Mouse (Mus musculus) CH12.LX (cell line): ENCODE results near the gene Atp8b4. TPM values are rescaled to one million over a fixed set of nuclear protein-coding genes. Genes with fewer than 3 reads are reported as not detected.

Source experiments
- DNase-seq: peaks from one replicate; pipeline ENCODE4 v3.0.0-alpha.2; 2013; ENCODE audit errors: extremely low read depth
- H3K27ac ChIP-seq: 2 replicates; pipeline ENCODE4 v1.5.1; 2012; ENCODE audit warnings: low read depth, mild to moderate bottlenecking, control low read depth, moderate library complexity; ENCODE audit not compliant: insufficient read depth
- H3K27me3 ChIP-seq: replicated peaks from 2 replicates; pipeline ENCODE3; 2012; ENCODE audit warnings: inconsistent platforms
- H3K36me3 ChIP-seq, 2 experiments: replicated peaks in 1 of 2; 2 replicates each; pipeline versions ENCODE3 to v1.6.1; 2012; ENCODE audit warnings: inconsistent platforms in 1 of 2, low read length in 1 of 2, mild to moderate bottlenecking in 1 of 2, mixed read lengths in 1 of 2, moderate library complexity in 1 of 2; ENCODE audit not compliant: control insufficient read depth in 1 of 2, insufficient read depth in 1 of 2
- H3K4me1 ChIP-seq, 2 experiments: 2 replicates each; pipeline ENCODE4 v1.6.1; 2012; ENCODE audit warnings: inconsistent platforms in 1 of 2, moderate library complexity in 1 of 2; ENCODE audit not compliant: insufficient read depth in 2 of 2, control insufficient read depth in 1 of 2
- H3K4me2 ChIP-seq: 2 replicates; pipeline ENCODE4 v1.6.1; 2012; ENCODE audit warnings: low read depth, mild to moderate bottlenecking, control low read depth; ENCODE audit not compliant: poor library complexity, insufficient read depth, severe bottlenecking
- H3K4me3 ChIP-seq, 3 experiments: fragments of 150-350 bp in 1 of 3; sonication (generic) in 1 of 3; replicated peaks in 1 of 3; 2 replicates each; pipeline versions ENCODE3 to v1.5.1; 2011 to 2012; ENCODE audit warnings: low read depth in 2 of 3, low read length in 2 of 3, mild to moderate bottlenecking in 2 of 3, moderate library complexity in 2 of 3, control low read depth in 1 of 3, improper control_type of control experiment in 1 of 3, inconsistent platforms in 1 of 3, mixed read lengths in 1 of 3; ENCODE audit not compliant: poor library complexity in 1 of 3
- H3K79me2 ChIP-seq: replicated peaks from 2 replicates; pipeline ENCODE4 v1.6.1; 2012; ENCODE audit warnings: mild to moderate bottlenecking, moderate library complexity; ENCODE audit not compliant: control insufficient read depth, poor library complexity, insufficient read depth, severe bottlenecking; ENCODE audit errors: extremely low read depth
- H3K9ac ChIP-seq: 2 replicates; pipeline ENCODE4 v1.6.1; 2012; ENCODE audit warnings: low read depth, mild to moderate bottlenecking, control low read depth, moderate library complexity; ENCODE audit not compliant: insufficient read depth
- H3K9me3 ChIP-seq: replicated peaks from 2 replicates; pipeline ENCODE3; 2012; ENCODE audit warnings: low read length, inconsistent platforms, mixed read lengths
- BHLHE40 ChIP-seq: IDR thresholded peaks from 2 replicates; pipeline ENCODE4 v1.6.1; 2011; ENCODE audit warnings: mild to moderate bottlenecking, low read depth, low read length, improper control_type of control experiment
- CTCF ChIP-seq, 2 experiments: IDR thresholded peaks in 1 of 2; conservative IDR thresholded peaks in 1 of 2; 2 replicates each; pipeline ENCODE4 v1.5.1; 2011 to 2012; ENCODE audit warnings: low read depth in 2 of 2, low read length in 2 of 2, improper control_type of control experiment in 1 of 2, inconsistent platforms in 1 of 2, mild to moderate bottlenecking in 1 of 2, moderate library complexity in 1 of 2
- E2F4 ChIP-seq: IDR thresholded peaks from 2 replicates; pipeline ENCODE4 v1.6.1; 2011; ENCODE audit warnings: low read depth, low read length, improper control_type of control experiment; ENCODE audit not compliant: insufficient replicate concordance
- ELF1 ChIP-seq: IDR thresholded peaks from 2 replicates; pipeline ENCODE4 v1.6.1; 2014; ENCODE audit warnings: low read depth, mild to moderate bottlenecking, inconsistent platforms, low read length, improper control_type of control experiment
- HCFC1 ChIP-seq: IDR thresholded peaks from 2 replicates; pipeline ENCODE4 v1.6.1; 2012; ENCODE audit warnings: low read depth, mild to moderate bottlenecking, inconsistent platforms, low read length, improper control_type of control experiment
- IRF4 ChIP-seq: IDR thresholded peaks from 2 replicates; pipeline ENCODE4 v1.6.1; 2014; ENCODE audit warnings: low read depth, mild to moderate bottlenecking, inconsistent platforms, low read length, improper control_type of control experiment
- JUND ChIP-seq: conservative IDR thresholded peaks from 2 replicates; pipeline ENCODE4 v1.6.1; 2011; ENCODE audit warnings: low read depth, low read length, improper control_type of control experiment
- KAT2A ChIP-seq: IDR thresholded peaks from 2 replicates; pipeline ENCODE4 v1.6.1; 2012; ENCODE audit warnings: low read length, improper control_type of control experiment, inconsistent platforms; ENCODE audit not compliant: insufficient replicate concordance
- NRF1 ChIP-seq: IDR thresholded peaks from 2 replicates; pipeline ENCODE4 v1.6.1; 2014; ENCODE audit warnings: low read depth, mild to moderate bottlenecking, inconsistent platforms, low read length, improper control_type of control experiment, moderate library complexity
- PAX5 ChIP-seq: IDR thresholded peaks from 2 replicates; pipeline ENCODE4 v1.6.1; 2012; ENCODE audit warnings: low read length, inconsistent platforms, mixed read lengths
- POLR2AphosphoS2 ChIP-seq: IDR thresholded peaks from 2 replicates; pipeline ENCODE4 v1.6.1; 2011; ENCODE audit warnings: low read depth, low read length, improper control_type of control experiment
- RAD21 ChIP-seq: IDR thresholded peaks from 2 replicates; pipeline ENCODE4 v1.6.1; 2011; ENCODE audit warnings: low read depth, mild to moderate bottlenecking, low read length, improper control_type of control experiment, moderate library complexity
- RCOR1 ChIP-seq: conservative IDR thresholded peaks from 2 replicates; pipeline ENCODE4 v1.6.1; 2012; ENCODE audit warnings: low read depth, mild to moderate bottlenecking, inconsistent platforms, low read length, improper control_type of control experiment
- SMC3 ChIP-seq: IDR thresholded peaks from 2 replicates; pipeline ENCODE4 v1.6.1; 2011; ENCODE audit warnings: low read depth, low read length, improper control_type of control experiment
- TCF12 ChIP-seq: IDR thresholded peaks from 2 replicates; pipeline ENCODE4 v1.6.1; 2014; ENCODE audit warnings: low read depth, mild to moderate bottlenecking, inconsistent platforms, low read length, improper control_type of control experiment
- UBTF ChIP-seq: IDR thresholded peaks from 2 replicates; pipeline ENCODE4 v1.6.1; 2012; ENCODE audit warnings: low read depth, mild to moderate bottlenecking, inconsistent platforms, low read length, improper control_type of control experiment, moderate library complexity
- USF2 ChIP-seq: conservative IDR thresholded peaks from 2 replicates; pipeline ENCODE4 v1.6.1; 2011; ENCODE audit warnings: low read depth, low read length, improper control_type of control experiment
- ZKSCAN1 ChIP-seq: IDR thresholded peaks from 2 replicates; pipeline ENCODE4 v1.6.1; 2012; ENCODE audit warnings: low read depth, inconsistent platforms, low read length, improper control_type of control experiment, borderline replicate concordance
- ZNF384 ChIP-seq: IDR thresholded peaks from 2 replicates; pipeline ENCODE4 v1.6.1; 2012; ENCODE audit warnings: low read depth, low read length, improper control_type of control experiment, inconsistent platforms
- dilution Hi-C: fragments of 300-500 bp; cut with MboI; formaldehyde crosslinking; loops from 2 replicates; pipeline ENCODE4 v1.14.3; 2020; ENCODE audit warnings: low sequenced_read_pairs; ENCODE audit not compliant: extremely low pct_unique_long_range_greater_than_20kb, extremely low pct_ligation_motif_present
- in situ Hi-C: fragments of 300-500 bp; cut with MboI; formaldehyde crosslinking; loops from 3 replicates; pipeline ENCODE4 v1.14.3; 2019; ENCODE audit warnings: low sequenced_read_pairs, low pct_ligation_motif_present, low pct_unique_long_range_greater_than_20kb, mixed read lengths
- polyA plus RNA-seq: library from polyadenylated mRNA; unstranded; fragments of >175 nt; gene quantifications from 2 replicates; pipeline ENCODE4 v1.2.1, GENCODE M21; 2012; ENCODE audit warnings: low read depth; ENCODE audit not compliant: insufficient read length
- total RNA-seq, 2 experiments: library from RNA; depleted of rRNA; stranded (reverse); fragments of 300-350 nt in 1 of 2; fragments of >200 nt in 1 of 2; gene quantifications; 2 replicates each; pipeline ENCODE4 v1.2.3; 2012 to 2014

Gene Atp8b4
- total and polyA plus RNA-seq, 3 experiments: 0.50 to 1.9 (median 0.79) TPM

DNA sequence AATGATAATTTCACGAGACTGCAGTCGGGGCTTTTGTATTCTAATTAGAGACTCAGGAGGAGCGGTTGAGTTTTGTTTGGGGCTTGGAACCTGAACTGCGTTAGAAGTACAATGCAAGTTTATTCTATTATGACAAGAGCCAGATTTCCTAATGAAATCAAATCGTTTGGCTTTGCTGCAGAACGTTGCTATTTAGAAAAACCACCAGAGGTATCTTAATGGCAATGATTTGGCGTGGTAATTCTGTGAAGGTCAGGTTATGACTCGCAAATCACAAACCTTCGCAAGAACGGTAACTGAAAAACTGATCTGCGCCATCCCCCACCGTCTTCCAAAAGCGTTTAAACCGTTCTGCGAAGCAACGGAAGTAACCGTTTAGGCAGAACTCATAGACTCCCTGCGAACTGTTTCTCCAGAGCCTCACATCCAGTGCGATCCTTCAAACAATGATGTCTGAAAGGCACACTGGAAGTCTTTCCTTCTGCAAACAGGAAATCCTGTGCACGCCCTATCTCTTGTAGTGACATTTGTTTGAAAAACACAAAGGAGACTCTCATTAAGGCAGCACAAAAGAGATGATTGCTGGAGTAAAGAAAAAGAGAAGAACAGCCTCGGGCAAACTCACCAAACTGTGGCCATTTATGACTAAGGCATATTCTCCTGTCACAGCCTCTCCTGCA lies 139.2 kb downstream of the Atp8b4 start:
- H3K9ac ChIP-seq: no peak overlapping the region
- TF ChIP-seq POLR2AphosphoS2 (no peak), USF2 (no peak), RCOR1 (no peak), IRF4 (no peak), HCFC1 (no peak), ZNF384 (no peak), JUND (no peak), PAX5 (no peak), CTCF (conservative IDR thresholded peaks at IDR 0.05 in 1 of 2, IDR thresholded peaks at IDR 0.05 in 1 of 2; ENCODE audit: low read depth in 2 of 2, low read length in 2 of 2) (no peak), E2F4 (no peak), TCF12 (no peak), BHLHE40 (no peak), UBTF (no peak), ELF1 (no peak), RAD21 (no peak)
- TF ChIP-seq, all 38 proteins: peak for 0
- DNase-seq: no peak
- H3K27me3 ChIP-seq: no peaks in the 10 kb centered on the region
- H3K4me3 ChIP-seq: no peak overlapping the region
- H3K79me2 ChIP-seq: no peaks in the 10 kb centered on the region
- no peak overlapping the region for H3K27ac ChIP-seq
- H3K36me3 ChIP-seq: no peaks in the 10 kb centered on the region
- H3K9me3 ChIP-seq: no peaks in the 10 kb centered on the region
- H3K4me1 ChIP-seq: no peaks in the 10 kb centered on the region
- no peak overlapping the region for H3K4me2 ChIP-seq
- dilution Hi-C loops (no loop called here), in situ Hi-C loops (loop anchor here (25.0 kb wide), 1 partner anchor 474 kb away; no protein-coding TSS in a partner anchor)

DNA sequence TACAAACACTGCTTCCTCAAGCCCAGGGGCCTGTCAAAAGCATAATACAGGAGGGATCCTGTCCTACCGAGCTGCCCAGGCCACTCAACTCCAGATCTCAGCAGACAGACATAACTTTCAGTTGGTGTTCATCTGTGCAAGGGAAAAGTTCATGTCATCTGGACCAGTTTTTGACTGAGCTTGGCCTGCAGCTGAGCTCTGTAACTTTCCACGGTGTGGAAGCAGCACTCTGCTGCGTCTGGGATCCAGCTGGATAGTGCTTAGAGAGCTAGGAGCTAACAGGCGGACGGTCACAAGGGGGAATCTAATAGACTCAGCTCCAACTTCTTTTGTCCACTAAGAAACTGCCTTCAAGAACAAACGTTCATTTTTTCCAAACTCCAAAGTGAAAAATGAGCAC lies 139.8 kb downstream of the Atp8b4 start:
- H3K9ac ChIP-seq: no peak overlapping the region
- dilution Hi-C loops (no loop called here), in situ Hi-C loops (loop anchor here (25.0 kb wide), 1 partner anchor 473 kb away; no protein-coding TSS in a partner anchor)
- H3K9me3 ChIP-seq: no peaks in the 10 kb centered on the region
- TF ChIP-seq ZKSCAN1 (no peak), ZNF384 (no peak), HCFC1 (no peak), CTCF (conservative IDR thresholded peaks at IDR 0.05 in 1 of 2, IDR thresholded peaks at IDR 0.05 in 1 of 2; ENCODE audit: low read depth in 2 of 2, low read length in 2 of 2) (no peak), PAX5 (no peak), NRF1 (no peak), SMC3 (no peak), BHLHE40 (no peak), KAT2A (no peak)
- no peak overlapping the region for H3K4me3 ChIP-seq
- H3K4me2 ChIP-seq: no peak overlapping the region
- no peaks in the 10 kb centered on the region for H3K27me3 ChIP-seq
- H3K79me2 ChIP-seq: no peaks in the 10 kb centered on the region
- no peaks in the 10 kb centered on the region for H3K4me1 ChIP-seq
- H3K36me3 ChIP-seq: no peaks in the 10 kb centered on the region
- H3K27ac ChIP-seq: no peak overlapping the region
- DNase-seq: no peak
